Mouse (Mus musculus) MN1 (cell line): ENCODE data around the gene Sesn3.
"Not testable (repeated sequence)": the region's sequence is repeated elsewhere in the genome, so short reads cannot be mapped to it uniquely, and the experiment has no call there.

Experiments
- DNase-seq: peaks from one replicate; pipeline ENCODE4 v3.0.0-alpha.2; 2016; ENCODE audit warnings: low spot score

The Sesn3 gene

DNA sequence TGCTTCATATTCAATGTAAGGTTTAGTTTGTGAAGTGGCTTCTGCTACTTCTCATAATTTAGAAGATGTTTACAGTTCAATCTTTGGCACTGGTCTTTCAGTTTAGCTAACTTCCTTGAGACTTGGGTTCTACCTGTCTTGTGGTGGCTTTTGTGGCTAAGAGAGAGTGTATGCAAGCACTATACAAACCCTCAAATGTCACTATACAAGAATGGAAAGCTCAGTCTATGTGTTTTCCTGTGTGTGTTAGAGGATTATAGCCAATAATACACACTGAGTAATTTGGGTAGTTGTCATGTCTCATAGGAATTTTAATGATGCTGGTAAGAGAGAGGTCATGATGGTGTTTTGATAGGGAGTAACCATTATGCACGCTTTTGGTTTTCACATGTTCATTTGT lies 5.8 kb downstream of the Sesn3 start:
- no peak for DNase-seq

DNA sequence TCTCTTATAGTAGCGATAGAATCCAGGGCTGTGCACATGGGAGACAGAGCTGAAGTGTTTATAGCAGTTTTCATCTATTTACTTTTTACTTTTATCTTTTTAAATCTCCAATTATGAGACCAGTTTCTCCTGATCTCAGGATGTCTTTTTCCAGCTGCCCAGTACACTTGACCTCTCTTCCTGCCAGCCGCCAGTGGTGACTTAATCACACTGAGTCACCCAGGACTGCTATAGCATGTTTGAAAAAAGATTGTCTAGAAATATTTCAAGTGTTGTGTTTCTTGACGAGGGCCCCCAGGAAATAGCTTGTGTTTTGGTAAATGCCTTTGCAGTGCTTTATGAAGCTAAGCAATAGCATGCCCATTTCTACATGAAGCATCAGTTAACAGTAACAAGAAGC lies 10.2 kb downstream of the Sesn3 start:
- peak; percentile 42 for DNase-seq

GRCm38 (mm10) chr9:14287234-14287633 lies 12.4 kb downstream of the Sesn3 start:
- no peak for DNase-seq

- no peak for DNase-seq
Measured at GRCm38 (mm10) chr9:14288500-14288899, 13.6 kb downstream of the Sesn3 start.

- no peak for DNase-seq
Measured at GRCm38 (mm10) chr9:14293866-14294265, 19.0 kb downstream of the Sesn3 start.

DNA sequence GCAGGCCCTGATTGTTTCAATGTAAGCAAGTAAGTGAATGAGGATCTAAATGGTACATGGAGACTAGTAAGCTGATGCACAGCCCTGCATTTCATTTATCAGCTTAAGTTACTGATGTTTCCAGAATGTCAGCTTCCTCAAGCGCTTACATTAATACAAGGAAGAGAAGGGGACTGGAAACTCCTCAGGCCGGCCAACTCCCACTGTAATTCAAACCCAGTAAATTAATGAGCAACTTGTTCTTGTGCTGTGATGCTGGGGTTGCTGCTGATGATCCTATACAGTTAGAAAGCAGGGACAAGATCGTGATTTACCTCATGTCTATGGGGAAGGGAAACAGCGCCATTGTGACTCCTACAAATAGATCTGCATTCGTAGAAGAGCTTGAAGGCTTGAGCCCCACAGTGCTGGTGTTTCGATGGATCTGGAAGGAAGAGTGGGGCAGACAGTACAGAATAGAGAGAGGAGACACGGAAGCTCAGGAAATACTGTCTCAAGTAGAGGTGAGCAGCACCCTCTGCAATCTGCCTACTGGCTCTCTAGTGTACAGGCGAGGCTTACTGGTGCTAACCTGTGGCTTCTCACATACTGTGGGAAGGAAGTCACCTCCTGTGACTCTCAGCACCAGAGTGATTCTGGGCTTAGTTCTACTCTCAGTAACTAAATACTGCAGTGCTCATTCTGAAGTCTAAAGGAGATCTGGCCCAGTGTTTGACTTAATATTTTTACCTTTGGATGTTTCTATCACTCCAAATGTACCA lies 21.0 kb downstream of the Sesn3 start:
- no peak for DNase-seq

DNA sequence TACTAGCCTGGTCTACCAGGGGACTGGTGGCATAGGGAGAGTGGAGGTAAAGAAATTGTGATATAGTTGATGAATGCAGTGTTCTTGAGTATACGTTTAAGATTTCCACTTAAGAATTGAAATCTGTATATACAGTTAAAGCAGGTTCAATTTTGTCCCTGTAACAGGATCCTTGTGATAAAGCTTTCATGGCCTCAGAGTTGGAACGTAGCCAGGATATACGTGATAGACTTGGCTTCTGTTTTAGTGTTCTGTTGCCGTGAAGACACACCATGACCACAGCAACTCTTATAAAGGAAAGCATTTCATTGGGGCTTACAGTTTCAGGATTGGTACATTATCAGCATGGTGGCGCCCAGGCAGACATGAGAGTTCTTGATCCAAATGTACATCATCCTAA lies 22.3 kb downstream of the Sesn3 start:
- DNase-seq: no peak

DNA sequence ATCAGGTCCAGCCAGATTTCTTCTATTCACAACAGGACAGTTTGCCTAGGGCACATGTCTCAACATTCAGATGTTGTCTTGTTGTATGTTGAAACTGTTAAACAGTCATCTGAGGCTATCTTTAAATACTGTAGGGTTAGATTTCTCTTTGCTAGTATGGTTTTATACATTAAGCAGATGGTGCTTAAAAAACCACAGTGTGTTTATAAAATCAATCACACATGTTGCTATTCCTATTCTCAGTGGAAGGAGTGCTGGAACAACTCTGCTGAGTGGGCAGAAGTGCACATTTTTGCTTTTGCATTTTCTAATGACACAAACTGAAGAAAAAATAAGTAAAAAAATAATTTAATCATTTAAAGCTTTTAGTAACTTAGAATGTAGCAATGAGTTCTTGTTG lies 25.0 kb downstream of the Sesn3 start:
- no peak for DNase-seq

DNA sequence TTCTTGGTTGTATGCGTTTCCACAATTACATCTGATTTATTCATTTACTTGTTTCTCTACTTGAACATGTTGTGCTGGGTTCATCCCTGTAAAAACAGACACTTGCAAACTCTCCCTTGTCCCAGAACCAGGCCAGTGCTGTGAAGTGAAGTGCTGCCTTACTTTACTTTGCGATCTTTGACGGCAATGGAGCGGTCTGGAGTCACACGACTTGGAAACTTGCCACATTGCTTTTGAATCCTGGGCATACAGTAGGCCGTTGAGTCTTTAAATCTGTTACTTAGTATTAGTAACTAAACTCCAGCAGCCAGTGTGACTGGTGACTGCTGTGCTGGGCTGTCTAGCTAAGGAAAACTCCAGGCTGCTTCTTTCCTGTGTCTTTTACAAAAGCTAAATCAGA lies 25.9 kb downstream of the Sesn3 start:
- DNase-seq: no peak

- no peak for DNase-seq
Measured at GRCm38 (mm10) chr9:14304262-14304968, 29.5 kb downstream of the Sesn3 start.

DNA sequence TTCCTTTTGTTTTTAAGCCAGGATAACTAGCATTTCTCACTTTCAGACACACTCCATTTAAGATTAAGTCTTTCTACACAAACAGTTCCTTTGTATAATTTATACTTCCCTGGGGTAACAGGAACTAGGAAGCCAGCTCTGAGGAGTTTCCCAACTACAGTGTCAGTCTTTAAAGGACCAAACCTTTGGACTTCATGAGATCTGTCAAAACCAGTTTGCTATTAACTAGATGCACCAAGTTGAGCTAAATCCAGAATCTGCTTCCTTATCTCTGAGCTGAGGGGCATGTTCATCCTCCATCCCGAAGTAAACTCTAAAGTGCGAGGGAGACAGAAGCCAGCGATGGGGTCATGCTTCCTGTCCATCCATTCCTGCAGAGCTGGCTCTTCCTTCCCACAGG lies 32.5 kb downstream of the Sesn3 start:
- DNase-seq: no peak

DNA sequence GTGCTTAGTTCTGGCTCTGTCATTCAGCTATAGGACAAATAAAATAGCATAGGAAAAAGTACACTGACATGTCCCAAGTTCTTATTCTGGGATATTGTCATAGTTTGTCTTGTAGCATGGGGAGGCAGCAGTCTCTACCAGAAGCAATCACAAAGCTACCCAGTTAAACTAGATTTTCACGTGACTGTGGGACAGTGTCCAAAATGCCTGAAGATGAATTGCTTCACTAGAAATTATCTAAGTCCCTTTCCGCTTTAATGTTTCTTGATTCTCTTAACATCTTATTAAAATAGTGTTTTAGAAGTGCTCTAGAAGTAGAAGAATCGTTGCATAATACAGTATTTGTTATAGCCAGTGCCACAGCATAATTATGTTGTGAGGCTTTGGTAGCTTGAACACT lies 39.1 kb downstream of the Sesn3 start:
- DNase-seq: no peak

GRCm38 (mm10) chr9:14314477-14314876 lies 39.6 kb downstream of the Sesn3 start:
- DNase-seq: no peak

GRCm38 (mm10) chr9:14316618-14317017 lies 41.8 kb downstream of the Sesn3 start:
- DNase-seq: no peak

- no peak for DNase-seq
Measured at GRCm38 (mm10) chr9:14335829-14336228, 61.0 kb downstream of the Sesn3 start.

DNA sequence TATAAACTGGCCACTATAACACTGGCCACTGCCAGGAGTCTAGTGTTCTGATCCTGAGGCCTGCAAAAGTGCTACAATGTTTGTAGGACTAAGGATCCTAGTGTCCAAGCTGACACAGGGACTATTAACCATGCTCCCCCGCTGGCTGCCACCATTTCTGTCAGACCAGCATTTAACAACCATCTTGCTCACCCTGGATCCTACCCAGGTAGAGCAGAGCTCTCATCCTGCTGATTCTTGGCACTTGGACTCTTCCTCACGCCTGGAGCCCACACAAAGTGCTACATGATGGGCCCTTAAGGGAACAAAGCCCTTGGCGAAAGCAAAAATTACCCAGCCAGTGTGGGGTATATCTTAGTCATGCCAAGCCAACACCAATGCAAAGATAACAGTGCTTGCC lies 62.0 kb downstream of the Sesn3 start:
- DNase-seq: no peak

DNA sequence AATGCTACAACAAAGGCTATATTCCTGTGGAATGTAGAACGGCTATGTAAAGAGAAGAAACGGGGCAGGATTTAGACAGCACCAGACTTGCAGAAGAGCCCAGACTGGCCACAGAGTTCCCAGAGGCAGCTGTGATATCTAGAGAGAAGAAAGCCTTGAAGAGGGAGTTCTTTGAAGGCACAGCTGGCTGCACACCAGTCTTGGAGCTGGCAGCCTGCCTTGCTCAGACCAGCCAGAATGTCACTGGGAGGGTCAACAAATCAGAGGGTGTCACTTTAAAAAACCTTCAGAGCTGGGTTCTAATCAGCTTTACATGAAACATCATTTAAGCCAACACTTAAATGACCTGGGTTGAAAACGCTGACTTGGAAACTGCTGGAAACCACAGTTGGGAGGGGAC lies 63.8 kb downstream of the Sesn3 start:
- no peak for DNase-seq

DNA sequence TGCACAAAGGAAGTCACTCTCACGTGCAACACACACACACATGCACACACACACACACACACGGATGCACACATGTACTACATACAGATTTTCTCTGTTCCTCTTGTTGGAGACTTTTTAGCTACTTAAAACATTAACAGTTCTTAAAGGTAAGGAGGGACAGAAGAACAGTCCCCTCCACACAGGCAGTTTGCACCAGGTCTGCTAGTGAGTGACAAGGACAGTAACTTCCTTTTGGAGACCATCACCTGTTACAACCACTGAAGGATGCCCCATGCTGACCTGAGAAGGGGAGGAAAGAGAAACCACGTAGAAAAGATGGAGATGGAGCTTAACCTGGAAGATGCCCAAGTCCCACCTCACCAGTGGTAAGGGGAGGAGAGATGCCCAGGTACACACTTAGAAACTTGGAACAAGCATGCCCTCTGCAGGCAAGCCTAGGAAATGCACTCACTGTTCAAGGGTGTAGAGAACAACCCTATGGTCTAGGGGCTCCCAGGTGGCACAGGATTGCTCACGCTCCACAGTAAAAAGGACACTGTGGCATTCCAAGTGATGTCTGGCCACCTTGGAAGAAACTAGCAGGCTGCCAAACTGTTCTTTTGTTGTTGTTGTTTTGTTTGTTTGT lies 67.3 kb downstream of the Sesn3 start:
- peak; percentile 64 for DNase-seq

- not testable (repeated sequence) for DNase-seq
Measured at GRCm38 (mm10) chr9:14345866-14346265, 71.0 kb downstream of the Sesn3 start.

DNA sequence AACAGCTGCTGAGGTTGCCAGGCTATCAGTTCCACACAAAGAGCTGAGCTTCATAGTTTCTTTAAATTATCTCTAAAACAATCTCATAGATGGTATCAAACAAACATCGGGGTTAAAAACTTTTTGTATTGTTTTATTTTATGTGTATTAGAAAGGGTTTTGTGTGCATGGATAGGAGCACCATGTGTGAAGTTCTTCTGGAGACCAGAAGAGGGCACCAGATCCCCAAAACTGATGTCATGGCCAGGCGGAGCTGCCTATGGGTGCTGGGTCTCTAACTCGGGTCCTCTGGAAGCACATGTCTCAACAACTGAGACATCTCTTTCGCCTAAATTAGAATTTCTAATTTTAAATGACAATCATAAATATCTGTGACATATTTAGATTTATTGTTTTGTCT lies 73.5 kb downstream of the Sesn3 start:
- no peak for DNase-seq

GRCm38 (mm10) chr9:14349380-14349779 lies 74.5 kb downstream of the Sesn3 start:
- no peak for DNase-seq

- no peak for DNase-seq
Measured at GRCm38 (mm10) chr9:14350787-14351186, 75.9 kb downstream of the Sesn3 start.

DNA sequence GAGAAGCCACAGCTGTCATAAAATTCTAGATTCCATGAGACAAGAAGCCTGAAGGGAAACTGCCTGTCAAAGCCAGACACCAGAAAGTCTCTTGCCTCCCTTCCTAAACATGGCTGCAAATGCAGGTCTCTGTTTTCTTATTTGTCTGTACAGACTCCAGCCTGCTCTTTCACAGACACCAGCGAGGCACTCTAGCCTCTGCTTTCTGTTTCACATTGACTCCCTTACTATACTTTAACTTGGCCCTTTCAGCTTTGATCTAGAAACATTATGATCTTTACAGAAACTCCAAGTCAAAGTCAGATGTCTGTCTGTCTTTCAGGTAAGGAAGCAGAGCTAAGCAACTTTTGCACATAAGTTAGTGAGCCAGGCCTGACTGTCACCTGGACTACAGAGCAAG lies 77.5 kb downstream of the Sesn3 start:
- DNase-seq: no peak
